Mouse (Mus musculus) hindbrain, embryonic 11.5 days (tissue): ENCODE measurements around the gene Morf4l1. TPM values are rescaled to one million over a fixed set of nuclear protein-coding genes. Genes with fewer than 3 reads are reported as not detected.

Source experiments
- ATAC-seq: fragments of 200-750 bp; cut with Nextera tagmentation; 2 replicates; pipeline ENCODE4 v1.8.0; 2017; ENCODE audit warnings: mild to moderate bottlenecking, moderate TSS enrichment, moderate library complexity; ENCODE audit not compliant: low FRiP score
- DNase-seq: peaks from one replicate; pipeline ENCODE4 v3.0.0-alpha.2; 2015; ENCODE audit warnings: low spot score
- H3K27ac ChIP-seq: fragments of 300-500 bp; sonication (generic); 2 replicates; pipeline ENCODE4 v1.5.1; 2014; ENCODE audit warnings: mild to moderate bottlenecking, low read depth, low read length
- H3K27me3 ChIP-seq: fragments of 300-500 bp; sonication (generic); 2 replicates; pipeline ENCODE4 v1.6.1; 2014; ENCODE audit warnings: mild to moderate bottlenecking, low read length, moderate library complexity, mixed read lengths; ENCODE audit not compliant: control insufficient read depth, insufficient read depth
- H3K36me3 ChIP-seq: fragments of 300-500 bp; sonication (generic); 2 replicates; pipeline ENCODE4 v1.6.1; 2014; ENCODE audit warnings: mild to moderate bottlenecking, low read length, moderate library complexity, mixed read lengths; ENCODE audit not compliant: control insufficient read depth, insufficient read depth
- H3K4me1 ChIP-seq: fragments of 300-500 bp; sonication (generic); replicated peaks from 2 replicates; pipeline ENCODE4 v1.6.1; 2014; ENCODE audit warnings: low read length, mixed read lengths; ENCODE audit not compliant: control insufficient read depth, insufficient read depth
- H3K4me2 ChIP-seq: fragments of 300-500 bp; sonication (generic); replicated peaks from 2 replicates; pipeline ENCODE4 v1.6.1; 2014; ENCODE audit warnings: mild to moderate bottlenecking, low read depth, low read length
- H3K4me3 ChIP-seq: fragments of 300-500 bp; sonication (generic); 2 replicates; pipeline ENCODE4 v1.5.1; 2014; ENCODE audit warnings: low read depth, low read length
- H3K9ac ChIP-seq: fragments of 300-500 bp; sonication (generic); 2 replicates; pipeline ENCODE4 v1.6.1; 2014; ENCODE audit warnings: low read depth, low read length
- H3K9me3 ChIP-seq: fragments of 300-500 bp; sonication (generic); 2 replicates; pipeline ENCODE4 v1.6.1; 2016; ENCODE audit warnings: low read length; ENCODE audit not compliant: control insufficient read depth
- WGBS: fragments of 180-500 bp; shearing (Covaris S2); extraction: QIAGEN DNeasy Blood & Tissue Kit; methylation state at CpG from one replicate; pipeline ENCODE4 v1.1.7; 2014; 5-methylcytosine and 5-hydroxymethylcytosine counted together
- polyA plus RNA-seq: library from polyadenylated mRNA; unstranded; fragments of >200 nt; fragmentation: Nextera tagmentation; extraction: Ambion mirVana; gene quantifications from 2 replicates; pipeline ENCODE4 v1.2.1, GENCODE M21; 2014

Morf4l1 gene
- polyA plus RNA-seq, 1 experiment from 2014 or later = 533 TPM

DNA sequence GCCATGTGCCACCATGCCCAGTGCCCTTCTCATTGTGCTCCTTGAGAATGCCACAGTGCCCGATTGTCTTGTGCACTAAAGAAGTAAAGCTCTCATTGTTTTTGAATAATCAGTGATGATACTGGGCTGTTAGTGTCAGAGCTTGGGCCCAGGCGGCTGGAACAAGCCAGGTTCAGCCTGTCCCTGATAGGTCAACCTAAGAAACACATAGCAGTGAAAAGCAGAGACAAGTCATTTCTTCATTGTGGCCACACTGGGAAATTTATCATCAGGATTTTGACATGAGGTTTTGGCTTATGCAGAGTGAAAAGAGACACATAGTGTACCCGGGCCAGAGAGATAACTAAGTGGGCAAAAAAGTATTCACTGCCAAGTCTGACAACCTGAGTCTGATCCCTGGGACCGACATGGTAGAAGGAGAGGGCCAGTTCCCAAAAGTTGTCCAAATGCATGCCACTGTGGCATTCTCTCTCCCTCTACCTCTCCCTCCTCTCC lies 7.7 kb upstream of the Morf4l1 start:
- Histone ChIP-seq H3K4me1 (no peaks in the 10 kb centered on the region), H3K9me3 (no peaks in the 10 kb centered on the region), H3K4me2 (no peak overlapping the region), H3K4me3 (no peak overlapping the region), H3K27me3 (no peaks in the 10 kb centered on the region), H3K27ac (no peak overlapping the region), H3K36me3 (no peaks in the 10 kb centered on the region), H3K9ac (no peak overlapping the region)
- no peak for DNase-seq
- no peak for ATAC-seq
- WGBS = 84% methylated on average over 4 of the region's 4 CpGs

DNA sequence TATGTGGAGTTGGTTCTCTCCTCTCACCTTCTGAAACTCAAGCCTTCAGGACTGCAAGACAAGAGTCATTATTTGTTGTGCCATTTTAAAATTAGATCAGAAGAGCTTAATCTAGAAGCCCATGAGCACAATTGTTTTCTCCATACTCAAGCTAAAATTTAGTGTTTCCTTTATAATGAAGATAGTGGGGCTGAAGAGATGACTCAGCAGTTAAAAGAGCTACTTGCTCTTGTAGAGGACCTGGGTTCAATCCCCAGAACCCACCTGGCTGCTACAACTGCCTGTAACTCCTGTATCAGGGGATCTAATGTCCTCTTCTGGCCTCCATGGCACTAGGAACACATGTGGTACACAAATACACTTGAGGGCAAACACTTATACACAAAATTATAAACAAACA lies 2.7 kb upstream of the Morf4l1 start:
- H3K4me1 ChIP-seq = no peaks in the 10 kb centered on the region
- no peak overlapping the region for H3K4me2 ChIP-seq
- no peaks in the 10 kb centered on the region for H3K36me3 ChIP-seq
- DNase-seq = no peak
- H3K27ac ChIP-seq = no peak overlapping the region
- H3K27me3 ChIP-seq = no peaks in the 10 kb centered on the region
- no peak for ATAC-seq
- no peak overlapping the region for H3K9ac ChIP-seq
- no peaks in the 10 kb centered on the region for H3K9me3 ChIP-seq
- no peak overlapping the region for H3K4me3 ChIP-seq

DNA sequence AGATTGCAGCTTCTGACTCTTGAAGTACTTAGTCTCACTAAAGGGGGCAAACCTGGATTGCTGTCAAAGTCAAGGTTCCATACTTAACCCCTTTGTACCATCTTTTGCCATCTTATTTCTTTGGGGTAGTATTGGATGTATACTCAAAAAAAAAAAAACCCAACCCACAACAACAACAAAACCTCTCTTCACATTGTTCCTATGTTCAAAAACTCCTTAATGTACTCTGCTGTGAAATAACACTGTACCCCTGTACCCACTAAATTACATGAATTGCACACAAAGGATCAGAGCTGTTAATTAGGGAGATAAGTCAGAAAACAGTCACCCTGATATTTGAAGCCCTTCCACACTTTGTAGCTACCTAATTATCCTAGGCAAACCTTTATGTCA lies 730 bp upstream of the Morf4l1 start:
- no peak for ATAC-seq
- H3K9me3 ChIP-seq = no peaks in the 10 kb centered on the region
- H3K27ac ChIP-seq = no peak overlapping the region
- H3K4me2 ChIP-seq = peak overlapping the region; percentile 66
- H3K4me1 ChIP-seq = no peaks in the 10 kb centered on the region
- peak overlapping the region; percentile 99 for H3K9ac ChIP-seq
- peak overlapping the region; percentile 94; the same call in 1 of the 2 replicates for H3K4me3 ChIP-seq
- no peaks in the 10 kb centered on the region for H3K27me3 ChIP-seq
- no peak for DNase-seq
- H3K36me3 ChIP-seq = no peaks in the 10 kb centered on the region

DNA sequence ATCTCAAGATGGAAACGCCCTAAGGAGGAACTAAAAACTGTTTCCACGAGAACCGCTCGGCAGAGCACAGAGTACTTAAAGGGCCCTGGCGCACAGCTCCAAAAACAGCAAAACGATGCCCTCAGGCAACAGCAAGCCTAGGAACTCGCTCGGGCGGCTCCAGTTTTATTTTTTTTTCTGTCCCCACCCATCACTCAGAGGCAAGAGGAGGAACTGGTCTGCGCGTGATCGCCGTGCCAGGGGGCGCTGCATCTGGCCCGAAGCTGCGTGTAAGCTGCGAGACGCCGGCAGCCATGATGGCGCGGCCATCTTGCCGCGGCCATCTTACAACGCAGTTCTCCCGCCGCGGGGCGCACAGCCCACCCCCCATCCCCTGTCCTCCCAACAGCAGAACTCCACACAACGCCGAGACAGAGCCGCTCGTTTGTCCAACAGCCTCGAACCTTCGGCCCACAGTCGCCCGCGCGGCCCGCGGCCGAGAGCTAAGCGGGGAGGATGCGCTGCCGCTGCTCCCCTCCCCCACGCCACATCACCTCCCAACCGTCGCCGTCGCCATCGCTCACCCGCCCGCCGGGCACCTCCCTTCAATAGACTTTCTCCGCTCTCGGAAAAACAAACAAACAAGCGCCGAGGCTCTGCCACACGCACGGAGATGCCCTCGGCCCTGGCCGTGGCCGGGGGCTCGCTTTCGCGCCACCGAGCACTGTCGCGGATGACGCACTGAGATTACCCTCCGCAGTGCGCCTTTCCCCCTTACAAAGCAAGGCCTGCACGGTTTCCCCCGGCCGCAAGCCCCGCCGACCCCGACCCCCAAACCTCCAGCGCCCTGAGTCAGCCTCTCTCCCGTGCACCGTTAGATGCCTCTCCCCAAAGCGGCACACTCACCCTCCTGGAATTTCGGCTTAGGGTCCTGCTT lies 665 bp downstream of the Morf4l1 start:
- WGBS = under 1% methylated on average over 77 of the region's 82 CpGs
- no peaks in the 10 kb centered on the region for H3K9me3 ChIP-seq
- peak overlapping the region; percentile 99 for H3K9ac ChIP-seq
- no peaks in the 10 kb centered on the region for H3K4me1 ChIP-seq
- no peaks in the 10 kb centered on the region for H3K36me3 ChIP-seq
- peak overlapping the region; percentile 72 for H3K4me2 ChIP-seq
- H3K4me3 ChIP-seq = peak overlapping the region; percentile 94
- no peaks in the 10 kb centered on the region for H3K27me3 ChIP-seq
- H3K27ac ChIP-seq = peak overlapping the region; percentile 93
- peak; percentile 89 for DNase-seq
- peak; percentile 73 for ATAC-seq

DNA sequence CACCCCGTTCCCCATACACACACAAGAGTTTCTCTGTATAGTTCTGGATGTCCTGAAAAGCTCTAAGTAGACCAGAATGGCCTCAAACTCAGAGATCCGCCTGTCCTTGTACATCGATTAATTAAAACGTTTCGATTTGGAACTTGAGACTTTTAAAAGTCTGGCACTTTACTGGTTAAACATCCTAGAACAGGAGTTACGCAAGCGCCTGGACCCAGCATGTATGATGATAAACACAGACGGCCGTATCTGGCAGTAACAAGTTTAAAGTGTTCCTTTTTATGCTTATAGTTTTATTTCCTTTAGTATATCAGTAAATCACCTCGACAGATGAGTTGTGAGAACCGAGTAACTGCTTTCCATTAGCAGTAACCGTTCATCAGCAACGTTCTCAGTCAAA lies 1.4 kb downstream of the Morf4l1 start:
- no peaks in the 10 kb centered on the region for H3K36me3 ChIP-seq
- H3K9me3 ChIP-seq = no peaks in the 10 kb centered on the region
- 3% methylated on average over 13 of the region's 13 CpGs for WGBS
- no peaks in the 10 kb centered on the region for H3K27me3 ChIP-seq
- peak overlapping the region; percentile 72 for H3K4me2 ChIP-seq
- H3K9ac ChIP-seq = peak overlapping the region; percentile 99
- ATAC-seq (no peak), DNase-seq (no peak)
- H3K27ac ChIP-seq = no peak overlapping the region; the same call in 1 of the 2 replicates
- H3K4me1 ChIP-seq = no peaks in the 10 kb centered on the region
- H3K4me3 ChIP-seq = peak overlapping the region; percentile 94

DNA sequence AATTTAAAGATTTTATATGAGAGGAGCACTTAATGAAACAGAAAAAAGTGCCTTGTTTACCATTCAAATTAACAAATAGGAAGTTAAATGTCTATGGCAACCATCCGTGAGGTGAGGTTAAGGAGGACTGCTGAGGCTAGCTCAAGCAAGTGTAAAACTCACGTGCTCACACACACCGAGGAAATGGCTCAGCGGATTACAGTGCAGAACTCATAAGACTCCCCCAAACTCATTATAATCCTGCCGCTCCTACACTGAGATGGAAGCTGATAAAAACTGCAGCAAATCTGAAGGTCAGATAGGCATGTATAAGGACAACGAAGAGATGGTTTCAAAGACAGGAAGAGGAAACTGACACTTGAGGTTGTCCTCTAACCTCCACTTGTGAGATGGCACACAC lies 5.2 kb downstream of the Morf4l1 start:
- 86% methylated on average over 6 of the region's 6 CpGs for WGBS
- Histone ChIP-seq H3K27ac (no peak overlapping the region), H3K9ac (no peak overlapping the region), H3K9me3 (no peaks in the 10 kb centered on the region), H3K4me3 (no peak overlapping the region), H3K27me3 (no peaks in the 10 kb centered on the region), H3K36me3 (peaks cover 3% of the 10 kb centered on the region; the same call in 1 of the 2 replicates), H3K4me2 (no peak overlapping the region), H3K4me1 (no peaks in the 10 kb centered on the region)
- ATAC-seq (no peak), DNase-seq (no peak)

DNA sequence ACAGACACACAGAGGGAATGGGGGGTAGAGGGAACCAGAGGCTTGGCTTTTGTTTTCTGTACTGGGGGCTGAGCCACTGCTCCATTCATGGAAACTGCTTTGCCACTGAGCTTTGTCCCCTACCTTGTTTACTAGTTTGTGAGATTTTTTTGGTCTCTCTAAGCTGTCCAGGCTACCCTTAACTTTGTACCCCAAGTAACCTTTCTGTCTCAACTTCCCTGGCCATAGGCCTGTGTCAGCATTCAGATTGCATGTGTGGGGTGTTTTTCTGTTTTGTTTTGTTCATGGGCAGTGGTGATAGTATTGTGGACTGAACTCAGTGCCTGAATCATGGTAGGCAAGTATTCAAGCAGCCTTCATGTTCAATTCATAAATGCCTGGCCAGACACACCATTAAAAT lies 6.3 kb downstream of the Morf4l1 start:
- H3K4me1 ChIP-seq = no peaks in the 10 kb centered on the region
- no peak for DNase-seq
- no peak overlapping the region for H3K27ac ChIP-seq
- no peak overlapping the region for H3K4me3 ChIP-seq
- H3K36me3 ChIP-seq = peaks cover 3% of the 10 kb centered on the region; the same call in 1 of the 2 replicates
- no peaks in the 10 kb centered on the region for H3K9me3 ChIP-seq
- ATAC-seq = no peak
- no peak overlapping the region for H3K9ac ChIP-seq
- no peaks in the 10 kb centered on the region for H3K27me3 ChIP-seq
- no peak overlapping the region for H3K4me2 ChIP-seq

GRCm38 (mm10) chr9:90106915-90107314 lies 7.7 kb downstream of the Morf4l1 start:
- Histone ChIP-seq H3K36me3 (peaks cover 3% of the 10 kb centered on the region; the same call in 1 of the 2 replicates), H3K9me3 (no peaks in the 10 kb centered on the region), H3K27me3 (no peaks in the 10 kb centered on the region), H3K4me1 (no peaks in the 10 kb centered on the region), H3K4me3 (no peak overlapping the region), H3K4me2 (no peak overlapping the region), H3K9ac (no peak overlapping the region), H3K27ac (no peak overlapping the region)
- ATAC-seq = no peak
- no peak for DNase-seq
- WGBS = 93% methylated on average over 1 of the region's 1 CpGs

DNA sequence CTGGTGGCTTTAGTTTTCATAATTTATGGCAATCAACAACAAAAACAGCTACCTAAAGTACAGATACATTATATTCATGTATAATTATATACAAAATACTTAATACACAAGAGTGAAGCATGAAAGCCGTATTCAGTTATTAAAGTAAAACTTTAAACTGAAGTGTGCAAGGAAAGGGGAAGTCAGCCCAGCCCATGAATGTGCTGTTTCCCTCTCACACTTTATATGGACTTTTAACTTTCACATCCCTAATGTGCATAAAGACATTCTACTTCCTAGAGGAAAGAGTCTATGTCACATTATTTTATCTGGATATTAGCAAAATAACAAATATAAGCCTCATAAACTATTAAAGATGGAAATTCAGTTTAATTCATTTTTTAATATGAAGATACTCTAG lies 9.1 kb downstream of the Morf4l1 start:
- 97% methylated on average over 1 of the region's 1 CpGs for WGBS
- no peaks in the 10 kb centered on the region for H3K4me1 ChIP-seq
- DNase-seq (no peak), ATAC-seq (no peak)
- no peak overlapping the region for H3K9ac ChIP-seq
- no peaks in the 10 kb centered on the region for H3K27me3 ChIP-seq
- no peak overlapping the region for H3K27ac ChIP-seq
- H3K36me3 ChIP-seq = peaks cover 5% of the 10 kb centered on the region; the same call in 1 of the 2 replicates
- no peaks in the 10 kb centered on the region for H3K9me3 ChIP-seq
- no peak overlapping the region for H3K4me3 ChIP-seq
- H3K4me2 ChIP-seq = no peak overlapping the region
